Mouse (Mus musculus): ENCODE results near the gene Erich6. TPM values are rescaled to one million over a fixed set of nuclear protein-coding genes. Genes with fewer than 3 reads are reported as not detected.

Gene Erich6
- not detected in 2 replicates for polyA plus RNA-seq (2015; fragmentation: Nextera tagmentation; extraction: Ambion mirVana)

- Histone ChIP-seq H3K4me2 (ENCODE audit: low read depth, low read length) (peak within 1 kb of the TSS; percentile 98), H3K27me3 (replicated peaks; ENCODE audit: control insufficient read depth, insufficient read depth, low read length) (no peaks in the 10 kb centered on the region), H3K27ac (ENCODE audit: low read length) (no peak within 1 kb of the TSS), H3K4me1 (ENCODE audit: control insufficient read depth, insufficient read depth, low read length) (peaks cover 4% of the 10 kb centered on the region; the same call in 1 of the 2 replicates), H3K9me3 (ENCODE audit: control insufficient read depth, low read length) (no peaks in the 10 kb centered on the region), H3K4me3 (ENCODE audit: low read length) (peak within 1 kb of the TSS; percentile 54), H3K36me3 (ENCODE audit: control insufficient read depth, insufficient read depth, low read length) (no peaks in the 10 kb centered on the region), H3K9ac (ENCODE audit: low read depth, low read length) (peak within 1 kb of the TSS; percentile 65)
- under 1% methylated on average over 34 of the region's 34 CpGs for WGBS
- peak; percentile 93 for ATAC-seq
Measured at GRCm38 (mm10) chr3:58636406-58637295, at the start of gene Erich6. TSS of gene Erich6 (minus strand) at chr3:58637207.

GRCm38 (mm10) chr3:58686206-58686921, 49.4 kb upstream of the Erich6 start:
- no peak overlapping the region for H3K9ac ChIP-seq (ENCODE audit: low read depth, low read length)
- no peak for ATAC-seq
- H3K9me3 ChIP-seq (ENCODE audit: control insufficient read depth, low read length) = no peaks in the 10 kb centered on the region
- 79% methylated on average over 7 of the region's 7 CpGs for WGBS
- H3K27ac ChIP-seq (ENCODE audit: low read length) = no peak overlapping the region
- no peaks in the 10 kb centered on the region for H3K36me3 ChIP-seq (ENCODE audit: control insufficient read depth, insufficient read depth, low read length)
- H3K4me2 ChIP-seq (ENCODE audit: low read depth, low read length) = no peak overlapping the region
- no peak overlapping the region for H3K4me3 ChIP-seq (ENCODE audit: low read length)
- H3K4me1 ChIP-seq (ENCODE audit: control insufficient read depth, insufficient read depth, low read length) = peaks cover 25% of the 10 kb centered on the region
- no peaks in the 10 kb centered on the region for H3K27me3 ChIP-seq (replicated peaks; ENCODE audit: control insufficient read depth, insufficient read depth, low read length)

GRCm38 (mm10) chr3:58685396-58685795, 48.4 kb upstream of the Erich6 start:
- H3K27ac ChIP-seq (ENCODE audit: low read length) = no peak overlapping the region
- no peak overlapping the region for H3K4me2 ChIP-seq (ENCODE audit: low read depth, low read length)
- no peak for ATAC-seq
- peaks cover 31% of the 10 kb centered on the region for H3K4me1 ChIP-seq (ENCODE audit: control insufficient read depth, insufficient read depth, low read length)
- H3K4me3 ChIP-seq (ENCODE audit: low read length) = no peak overlapping the region
- H3K36me3 ChIP-seq (ENCODE audit: control insufficient read depth, insufficient read depth, low read length) = no peaks in the 10 kb centered on the region
- H3K27me3 ChIP-seq (replicated peaks; ENCODE audit: control insufficient read depth, insufficient read depth, low read length) = no peaks in the 10 kb centered on the region
- H3K9me3 ChIP-seq (ENCODE audit: control insufficient read depth, low read length) = no peaks in the 10 kb centered on the region
- WGBS = 91% methylated on average over 3 of the region's 3 CpGs
- no peak overlapping the region for H3K9ac ChIP-seq (ENCODE audit: low read depth, low read length)

- 71% methylated on average over 7 of the region's 7 CpGs for WGBS
- no peaks in the 10 kb centered on the region for H3K9me3 ChIP-seq (ENCODE audit: control insufficient read depth, low read length)
- no peak overlapping the region for H3K27ac ChIP-seq (ENCODE audit: low read length)
- ATAC-seq = no peak
- H3K9ac ChIP-seq (ENCODE audit: low read depth, low read length) = no peak overlapping the region
- H3K36me3 ChIP-seq (ENCODE audit: control insufficient read depth, insufficient read depth, low read length) = no peaks in the 10 kb centered on the region
- H3K27me3 ChIP-seq (replicated peaks; ENCODE audit: control insufficient read depth, insufficient read depth, low read length) = no peaks in the 10 kb centered on the region
- no peak overlapping the region for H3K4me3 ChIP-seq (ENCODE audit: low read length)
- peaks cover 45% of the 10 kb centered on the region for H3K4me1 ChIP-seq (ENCODE audit: control insufficient read depth, insufficient read depth, low read length)
- no peak overlapping the region for H3K4me2 ChIP-seq (ENCODE audit: low read depth, low read length)
Measured at GRCm38 (mm10) chr3:58683346-58683745, 46.3 kb upstream of the Erich6 start.

GRCm38 (mm10) chr3:58682336-58682735, 45.3 kb upstream of the Erich6 start:
- Histone ChIP-seq H3K36me3 (ENCODE audit: control insufficient read depth, insufficient read depth, low read length) (no peaks in the 10 kb centered on the region), H3K4me2 (ENCODE audit: low read depth, low read length) (no peak overlapping the region), H3K9me3 (ENCODE audit: control insufficient read depth, low read length) (no peaks in the 10 kb centered on the region), H3K27ac (ENCODE audit: low read length) (no peak overlapping the region), H3K4me1 (ENCODE audit: control insufficient read depth, insufficient read depth, low read length) (peaks cover 51% of the 10 kb centered on the region), H3K27me3 (replicated peaks; ENCODE audit: control insufficient read depth, insufficient read depth, low read length) (no peaks in the 10 kb centered on the region), H3K9ac (ENCODE audit: low read depth, low read length) (no peak overlapping the region), H3K4me3 (ENCODE audit: low read length) (no peak overlapping the region)
- no peak for ATAC-seq
- WGBS = 49% methylated on average over 4 of the region's 4 CpGs

- H3K9me3 ChIP-seq (ENCODE audit: control insufficient read depth, low read length) = no peaks in the 10 kb centered on the region
- no peaks in the 10 kb centered on the region for H3K36me3 ChIP-seq (ENCODE audit: control insufficient read depth, insufficient read depth, low read length)
- H3K9ac ChIP-seq (ENCODE audit: low read depth, low read length) = no peak overlapping the region
- peaks cover 48% of the 10 kb centered on the region for H3K4me1 ChIP-seq (ENCODE audit: control insufficient read depth, insufficient read depth, low read length)
- no peak for ATAC-seq
- H3K4me2 ChIP-seq (ENCODE audit: low read depth, low read length) = no peak overlapping the region
- H3K4me3 ChIP-seq (ENCODE audit: low read length) = no peak overlapping the region
- WGBS = 8% methylated on average over 2 of the region's 2 CpGs
- H3K27me3 ChIP-seq (replicated peaks; ENCODE audit: control insufficient read depth, insufficient read depth, low read length) = no peaks in the 10 kb centered on the region
- H3K27ac ChIP-seq (ENCODE audit: low read length) = peak overlapping the region; percentile 45; the same call in 1 of the 2 replicates
Measured at GRCm38 (mm10) chr3:58681831-58682230, 44.8 kb upstream of the Erich6 start.

GRCm38 (mm10) chr3:58680943-58681637, 44.1 kb upstream of the Erich6 start:
- WGBS = 52% methylated on average over 7 of the region's 7 CpGs
- H3K9me3 ChIP-seq (ENCODE audit: control insufficient read depth, low read length) = no peaks in the 10 kb centered on the region
- H3K27ac ChIP-seq (ENCODE audit: low read length) = peak overlapping the region; percentile 58
- peak; percentile 84 for ATAC-seq
- H3K4me1 ChIP-seq (ENCODE audit: control insufficient read depth, insufficient read depth, low read length) = peaks cover 48% of the 10 kb centered on the region
- H3K36me3 ChIP-seq (ENCODE audit: control insufficient read depth, insufficient read depth, low read length) = no peaks in the 10 kb centered on the region
- no peaks in the 10 kb centered on the region for H3K27me3 ChIP-seq (replicated peaks; ENCODE audit: control insufficient read depth, insufficient read depth, low read length)
- no peak overlapping the region for H3K4me3 ChIP-seq (ENCODE audit: low read length)
- peak overlapping the region; percentile 30 for H3K4me2 ChIP-seq (ENCODE audit: low read depth, low read length)
- no peak overlapping the region for H3K9ac ChIP-seq (ENCODE audit: low read depth, low read length)

- Histone ChIP-seq H3K27me3 (replicated peaks; ENCODE audit: control insufficient read depth, insufficient read depth, low read length) (no peaks in the 10 kb centered on the region), H3K27ac (ENCODE audit: low read length) (peak overlapping the region; percentile 4; the same call in 1 of the 2 replicates), H3K4me1 (ENCODE audit: control insufficient read depth, insufficient read depth, low read length) (peaks cover 48% of the 10 kb centered on the region), H3K4me3 (ENCODE audit: low read length) (no peak overlapping the region), H3K9ac (ENCODE audit: low read depth, low read length) (no peak overlapping the region), H3K9me3 (ENCODE audit: control insufficient read depth, low read length) (no peaks in the 10 kb centered on the region), H3K36me3 (ENCODE audit: control insufficient read depth, insufficient read depth, low read length) (no peaks in the 10 kb centered on the region), H3K4me2 (ENCODE audit: low read depth, low read length) (no peak overlapping the region)
- WGBS = 12% methylated on average over 4 of the region's 4 CpGs
- peak; percentile 27 for ATAC-seq
Measured at GRCm38 (mm10) chr3:58679996-58680395, 43.0 kb upstream of the Erich6 start.

- H3K9me3 ChIP-seq (ENCODE audit: control insufficient read depth, low read length) = no peaks in the 10 kb centered on the region
- 0 out of 2 replicates have a peak, but pooled peaks cover 3% of the 10 kb centered on the region for H3K36me3 ChIP-seq (ENCODE audit: control insufficient read depth, insufficient read depth, low read length)
- H3K4me1 ChIP-seq (ENCODE audit: control insufficient read depth, insufficient read depth, low read length) = peaks cover 48% of the 10 kb centered on the region
- H3K27me3 ChIP-seq (replicated peaks; ENCODE audit: control insufficient read depth, insufficient read depth, low read length) = no peaks in the 10 kb centered on the region
- no peak for ATAC-seq
- WGBS = 47% methylated on average over 2 of the region's 2 CpGs
- no peak overlapping the region for H3K4me2 ChIP-seq (ENCODE audit: low read depth, low read length)
- H3K9ac ChIP-seq (ENCODE audit: low read depth, low read length) = no peak overlapping the region
- H3K4me3 ChIP-seq (ENCODE audit: low read length) = no peak overlapping the region
- no peak overlapping the region for H3K27ac ChIP-seq (ENCODE audit: low read length)
Measured at GRCm38 (mm10) chr3:58678905-58679304, 41.9 kb upstream of the Erich6 start.

Data from intestine, embryonic 16.5 days (tissue).